In genomic region chr17:7218396-7218795, GRCm38 (mm10) we compare ENCODE assay signal across 11 mouse cellular contexts. TPM values are rescaled to one million over a fixed set of nuclear protein-coding genes. Genes with fewer than 3 reads are reported as not detected.
DNase-seq lines count a peak whose midpoint lies in the region; ATAC-seq and TF ChIP-seq lines count a peak whose summit lies in the region.
"Had no signal": no experiment of that assay in that cellular context is flagged by ENCODE, and none has a peak within 500 bp of the region (broad histone marks: within the 10 kb centered on the region; RNA-seq: fewer than 3 reads in every experiment).

No protein-coding gene starts in this region.

- intact Hi-C loops in left cerebral cortex, adult 2 months (cut with DNase I) = loop anchor here (5.0 kb wide), 1 partner anchor 66 kb away; no protein-coding TSS in a partner anchor

- no peak for TF ChIP-seq CTCF in left cerebral cortex, adult 2 months (IDR thresholded peaks at IDR 0.05)

- no peak for DNase-seq in heart, postnatal 4 days
- no peak for DNase-seq in left cerebral cortex, adult 2 months (ENCODE audit: extremely low spot score in 1 of 2, low spot score in 2 of 2)
- DNase-seq in left cerebral cortex, adult 18-20 months (ENCODE audit: low spot score in 2 of 2) = no peak
- peak; percentile 43 for DNase-seq in R1 (ENCODE audit: low read depth, low spot score)
- no peak for DNase-seq in kidney, adult 18-20 months
- no peak for DNase-seq in urinary bladder, adult 18-20 months (ENCODE audit: low spot score in 2 of 2)
- DNase-seq: liver, embryonic 13.5 days; right cerebral cortex, postnatal 25 days had no signal

- peak overlapping the region; percentile 57; the same call in 1 of the 2 replicates for H3K27ac ChIP-seq in heart, embryonic 11.5 days (ENCODE audit: low read depth, low read length)
- peak overlapping the region; percentile 55 for H3K27ac ChIP-seq in left cerebral cortex, adult 2 months
- peak overlapping the region; percentile 48 for H3K27ac ChIP-seq in forebrain, embryonic 16.5 days (ENCODE audit: low read length)
- H3K27ac ChIP-seq: liver, embryonic 13.5 days had no signal

- H3K9me3 ChIP-seq in heart, embryonic 11.5 days (replicated peaks; ENCODE audit: control insufficient read depth, low read length) = no peaks in the 10 kb centered on the region
- H3K9me3 ChIP-seq in forebrain, embryonic 16.5 days (ENCODE audit: control insufficient read depth, low read length) = no peaks in the 10 kb centered on the region
- H3K9me3 ChIP-seq: liver, embryonic 13.5 days had no signal

- 0 out of 2 replicates have a peak overlapping the region, but pooled peaks have one; percentile 12 for H3K9ac ChIP-seq in heart, embryonic 11.5 days (ENCODE audit: low read depth, low read length)
- H3K9ac ChIP-seq in forebrain, embryonic 16.5 days (replicated peaks; ENCODE audit: low read depth, low read length) = 0 out of 2 replicates have a peak overlapping the region, but pooled peaks have one; percentile 9
- H3K9ac ChIP-seq: liver, embryonic 13.5 days had no signal

- ATAC-seq in heart, embryonic 11.5 days (replicated peaks; ENCODE audit: insufficient number of reproducible peaks, low FRiP score, low TSS enrichment) = no peak
- peak; percentile 37; the same call in 1 of the 2 replicates for ATAC-seq in forebrain, embryonic 16.5 days
- ATAC-seq: inflammation-experienced regulatory T-cells, adult 6 months had no signal

- H3K4me3 ChIP-seq in heart, embryonic 11.5 days (ENCODE audit: low read depth, low read length) = no peak overlapping the region
- no peak overlapping the region for H3K4me3 ChIP-seq in left cerebral cortex, adult 2 months
- no peak overlapping the region for H3K4me3 ChIP-seq in forebrain, embryonic 16.5 days (replicated peaks; ENCODE audit: low read length)
- H3K4me3 ChIP-seq: liver, embryonic 13.5 days had no signal

- WGBS in heart, embryonic 11.5 days (ENCODE audit: insufficient replicate concordance) = 77% methylated on average over 9 of the region's 9 CpGs
- 72% methylated on average over 9 of the region's 9 CpGs for WGBS in forebrain, embryonic 16.5 days

- H3K27me3 ChIP-seq in heart, embryonic 11.5 days (ENCODE audit: control insufficient read depth, insufficient read depth, low read length) = no peaks in the 10 kb centered on the region
- H3K27me3 ChIP-seq in forebrain, embryonic 16.5 days (replicated peaks; ENCODE audit: control insufficient read depth, insufficient read depth, low read length) = no peaks in the 10 kb centered on the region
- H3K27me3 ChIP-seq: liver, embryonic 13.5 days had no signal

- H3K4me1 ChIP-seq in heart, embryonic 11.5 days (ENCODE audit: control insufficient read depth, insufficient read depth, low read length) = peaks cover 26% of the 10 kb centered on the region
- peaks cover 28% of the 10 kb centered on the region for H3K4me1 ChIP-seq in forebrain, embryonic 16.5 days (replicated peaks; ENCODE audit: control insufficient read depth, insufficient read depth, low read length)
- H3K4me1 ChIP-seq: liver, embryonic 13.5 days had no signal

- H3K4me2 ChIP-seq in heart, embryonic 11.5 days = no peak overlapping the region
- no peak overlapping the region for H3K4me2 ChIP-seq in forebrain, embryonic 16.5 days (ENCODE audit: low read length)
- H3K4me2 ChIP-seq: liver, embryonic 13.5 days had no signal

- H3K36me3 ChIP-seq in heart, embryonic 11.5 days (ENCODE audit: control insufficient read depth, insufficient read depth, low read length) = no peaks in the 10 kb centered on the region
- no peaks in the 10 kb centered on the region for H3K36me3 ChIP-seq in forebrain, embryonic 16.5 days (ENCODE audit: control insufficient read depth, insufficient read depth)
- H3K36me3 ChIP-seq: liver, embryonic 13.5 days had no signal

RNA-seq across cellular contexts. Expression of gene Rps6ka2, which starts 48.5 kb away (rescaled TPM):
- 45.3 and 56.0 TPM in 2 replicates for polyA plus RNA-seq in heart, embryonic 11.5 days (2014; fragmentation: Nextera tagmentation; extraction: Ambion mirVana)
- 10 to 100 TPM; 26.2 to 31.1 TPM for total RNA-seq in heart, postnatal 4 days (2021)
- total RNA-seq in left cerebral cortex, adult 2 months (2021) = 10 to 100 TPM; 62.4 to 69.4 TPM
- 10 to 100 TPM; 59.6 to 60.0 TPM for total RNA-seq in left cerebral cortex, adult 18-20 months (2021)
- polyA plus RNA-seq in forebrain, embryonic 16.5 days (2015; fragmentation: Nextera tagmentation; extraction: Ambion mirVana) = 23.8 and 24.0 TPM in 2 replicates
